Mouse (Mus musculus): ENCODE results near the gene Apba1. TPM values are rescaled to one million over a fixed set of nuclear protein-coding genes. Genes with fewer than 3 reads are reported as not detected.

The Apba1 gene
- polyA plus RNA-seq, 1 experiment from 2014 or later, result 1.3 TPM

DNA sequence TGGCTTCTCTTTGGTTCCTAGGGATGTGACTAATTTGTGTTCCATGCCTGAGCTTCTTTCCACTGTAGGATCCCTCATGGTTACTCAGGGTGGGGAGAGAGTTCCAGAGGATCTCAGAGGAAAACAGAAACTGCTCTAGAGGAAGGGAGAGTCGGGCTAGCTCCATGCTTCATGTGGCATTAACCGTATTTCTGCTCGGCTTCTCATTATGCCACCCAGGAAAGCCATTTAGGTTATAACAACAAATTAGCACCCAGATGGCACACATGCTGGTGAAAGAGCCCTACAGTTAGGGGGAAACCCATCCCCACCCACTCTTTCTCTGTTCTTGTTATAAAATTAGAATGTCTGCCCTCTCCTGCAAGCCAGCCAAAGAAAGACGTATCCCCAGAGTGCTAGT is 36.5 kb downstream of the Apba1 start:
- no peak for TF ChIP-seq CTCF (IDR thresholded peaks at IDR 0.05; ENCODE audit: low read depth)
- no peak for ATAC-seq (replicated peaks; ENCODE audit: low FRiP score, low read depth)
- Histone ChIP-seq H3K9ac (ENCODE audit: low read depth, low read length) (no peak overlapping the region), H3K4me2 (ENCODE audit: low read length) (no peak overlapping the region), H3K9me3 (replicated peaks; ENCODE audit: low read length) (no peaks in the 10 kb centered on the region), H3K4me3 (replicated peaks; ENCODE audit: low read depth, low read length) (no peak overlapping the region), H3K27ac (no peak overlapping the region), H3K4me1 (replicated peaks; ENCODE audit: insufficient read depth, low read length) (no peaks in the 10 kb centered on the region), H3K27me3 (ENCODE audit: insufficient read depth, low read length) (no peaks in the 10 kb centered on the region), H3K36me3 (ENCODE audit: insufficient read depth, low read length) (no peaks in the 10 kb centered on the region)
- no peak for DNase-seq (ENCODE audit: low spot score)
- WGBS, result 59% methylated on average over 4 of the region's 4 CpGs

DNA sequence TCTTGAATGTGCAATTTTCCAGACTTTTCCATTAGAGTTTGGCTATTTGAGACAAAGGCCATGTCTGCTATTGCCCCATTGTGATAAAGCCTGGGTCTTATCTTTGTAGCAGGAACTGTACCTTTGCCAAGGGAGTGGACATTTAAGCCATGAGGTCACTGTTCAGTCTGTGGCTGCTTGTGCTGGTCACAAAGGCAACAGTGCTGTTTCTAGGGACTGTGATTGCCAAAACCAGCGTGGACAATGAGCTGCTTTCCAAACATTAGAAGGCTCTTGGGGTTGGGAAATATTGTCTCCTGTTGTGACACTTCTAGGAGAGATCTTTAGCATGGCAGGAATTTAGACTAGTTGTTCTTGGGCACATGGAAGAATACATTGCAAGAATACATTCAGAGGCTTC is 42.5 kb downstream of the Apba1 start:
- no peak overlapping the region for H3K4me3 ChIP-seq (replicated peaks; ENCODE audit: low read depth, low read length)
- 52% methylated on average over 1 of the region's 1 CpGs for WGBS
- no peak for DNase-seq (ENCODE audit: low spot score)
- no peak for ATAC-seq (replicated peaks; ENCODE audit: low FRiP score, low read depth)
- H3K27me3 ChIP-seq (ENCODE audit: insufficient read depth, low read length), result no peaks in the 10 kb centered on the region
- no peaks in the 10 kb centered on the region for H3K36me3 ChIP-seq (ENCODE audit: insufficient read depth, low read length)
- H3K4me1 ChIP-seq (replicated peaks; ENCODE audit: insufficient read depth, low read length), result no peaks in the 10 kb centered on the region
- no peak overlapping the region for H3K4me2 ChIP-seq (ENCODE audit: low read length)
- H3K27ac ChIP-seq, result no peak overlapping the region
- no peaks in the 10 kb centered on the region for H3K9me3 ChIP-seq (replicated peaks; ENCODE audit: low read length)
- TF ChIP-seq CTCF (IDR thresholded peaks at IDR 0.05; ENCODE audit: low read depth), result no peak
- H3K9ac ChIP-seq (ENCODE audit: low read depth, low read length), result no peak overlapping the region

DNA sequence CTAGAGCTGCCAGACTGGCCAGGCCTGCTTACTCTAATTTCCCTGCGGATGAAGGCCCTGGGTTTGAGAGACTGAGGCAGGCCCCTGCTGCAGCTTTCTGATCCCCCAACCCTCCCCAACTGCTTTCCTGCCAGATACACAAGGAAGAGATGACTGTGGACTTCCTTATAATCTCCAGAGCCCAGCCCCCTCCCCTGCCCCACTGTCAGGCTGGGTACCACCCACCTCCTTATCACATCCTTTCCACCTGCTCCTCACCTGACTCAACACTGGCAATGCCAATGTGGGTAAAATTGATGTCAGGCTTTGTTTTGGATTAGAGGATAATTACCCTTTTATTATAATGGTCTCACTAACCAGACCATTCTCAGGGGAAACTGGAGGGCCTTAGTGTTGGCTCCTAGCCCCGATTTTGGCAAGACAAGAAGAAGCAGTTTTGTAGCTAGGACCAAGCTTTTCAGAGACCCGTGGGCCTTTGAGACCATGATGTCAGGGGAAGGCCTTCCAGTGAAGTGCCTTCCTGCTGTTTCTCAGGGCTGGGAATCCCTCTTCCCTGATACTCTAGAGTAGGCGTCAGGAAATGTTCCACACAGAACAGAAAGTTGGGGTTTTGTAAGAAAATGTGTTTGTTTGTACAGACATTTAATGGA is 44.7 kb downstream of the Apba1 start:
- H3K4me2 ChIP-seq (ENCODE audit: low read length), result no peak overlapping the region
- no peak for TF ChIP-seq CTCF (IDR thresholded peaks at IDR 0.05; ENCODE audit: low read depth)
- ATAC-seq (replicated peaks; ENCODE audit: low FRiP score, low read depth), result no peak

DNA sequence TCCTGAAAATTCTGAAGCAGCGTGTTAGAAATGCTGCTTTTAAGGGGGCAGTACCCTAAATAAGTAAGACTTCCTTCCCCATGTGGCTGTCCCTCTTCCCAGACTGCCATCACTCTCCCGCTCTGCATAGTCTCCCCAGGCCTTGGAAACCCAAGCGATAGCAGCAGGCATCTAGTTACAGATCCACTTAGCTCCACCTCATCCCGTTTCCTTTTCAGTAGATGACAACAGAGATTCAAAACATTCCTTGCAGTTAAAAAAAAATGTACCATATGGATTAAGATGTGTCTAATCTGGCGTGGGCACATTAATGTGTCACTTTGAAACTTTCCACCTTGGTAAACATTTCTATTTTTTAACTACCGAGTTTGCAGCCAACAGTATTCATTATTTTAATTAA is 48.1 kb downstream of the Apba1 start:
- no peak for TF ChIP-seq CTCF (IDR thresholded peaks at IDR 0.05; ENCODE audit: low read depth)
- peak overlapping the region; percentile 34; the same call in 1 of the 2 replicates for H3K27ac ChIP-seq
- peaks cover 4% of the 10 kb centered on the region; the same call in 1 of the 2 replicates for H3K4me1 ChIP-seq (replicated peaks; ENCODE audit: insufficient read depth, low read length)
- ATAC-seq (replicated peaks; ENCODE audit: low FRiP score, low read depth) (no peak), DNase-seq (ENCODE audit: low spot score) (peak; percentile 84)
- H3K9me3 ChIP-seq (replicated peaks; ENCODE audit: low read length), result no peaks in the 10 kb centered on the region
- no peak overlapping the region for H3K9ac ChIP-seq (ENCODE audit: low read depth, low read length)
- no peak overlapping the region for H3K4me2 ChIP-seq (ENCODE audit: low read length)
- 23% methylated on average over 6 of the region's 6 CpGs for WGBS
- no peak overlapping the region for H3K4me3 ChIP-seq (replicated peaks; ENCODE audit: low read depth, low read length)
- no peaks in the 10 kb centered on the region for H3K36me3 ChIP-seq (ENCODE audit: insufficient read depth, low read length)
- H3K27me3 ChIP-seq (ENCODE audit: insufficient read depth, low read length), result no peaks in the 10 kb centered on the region

More for the DNA sequence above, 44.7 kb downstream of the Apba1 start:
- Histone ChIP-seq H3K4me1 (replicated peaks; ENCODE audit: insufficient read depth, low read length) (no peaks in the 10 kb centered on the region; the same call in 1 of the 2 replicates), H3K9ac (ENCODE audit: low read depth, low read length) (no peak overlapping the region), H3K27me3 (ENCODE audit: insufficient read depth, low read length) (no peaks in the 10 kb centered on the region), H3K36me3 (ENCODE audit: insufficient read depth, low read length) (no peaks in the 10 kb centered on the region), H3K4me3 (replicated peaks; ENCODE audit: low read depth, low read length) (no peak overlapping the region), H3K27ac (no peak overlapping the region), H3K9me3 (replicated peaks; ENCODE audit: low read length) (no peaks in the 10 kb centered on the region)
- DNase-seq (ENCODE audit: low spot score), result no peak
- 76% methylated on average over 4 of the region's 4 CpGs for WGBS

DNA sequence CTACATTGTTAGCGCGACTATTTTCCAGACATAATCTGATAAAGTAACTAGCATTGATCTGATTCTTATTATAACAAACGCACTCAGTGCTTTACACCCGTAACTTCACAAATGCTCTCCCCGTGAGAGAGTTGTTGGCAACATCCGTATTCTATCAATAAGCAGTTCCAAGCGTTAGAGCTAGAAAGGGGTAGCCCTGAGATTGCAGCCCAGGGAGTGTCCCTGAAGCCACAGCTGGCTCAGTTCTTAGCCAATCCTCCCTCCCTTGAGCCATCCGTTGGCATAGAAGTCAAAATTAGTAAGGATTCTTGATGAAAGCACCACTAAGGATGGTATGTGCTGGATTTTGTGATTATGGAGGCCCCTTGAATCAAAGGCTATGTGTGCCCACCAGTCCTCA is 48.7 kb downstream of the Apba1 start:
- H3K9ac ChIP-seq (ENCODE audit: low read depth, low read length), result no peak overlapping the region
- H3K9me3 ChIP-seq (replicated peaks; ENCODE audit: low read length), result no peaks in the 10 kb centered on the region
- ATAC-seq (replicated peaks; ENCODE audit: low FRiP score, low read depth) (no peak), DNase-seq (ENCODE audit: low spot score) (no peak)
- H3K4me1 ChIP-seq (replicated peaks; ENCODE audit: insufficient read depth, low read length), result peaks cover 4% of the 10 kb centered on the region; the same call in 1 of the 2 replicates
- no peak overlapping the region for H3K4me3 ChIP-seq (replicated peaks; ENCODE audit: low read depth, low read length)
- no peak overlapping the region for H3K4me2 ChIP-seq (ENCODE audit: low read length)
- H3K36me3 ChIP-seq (ENCODE audit: insufficient read depth, low read length), result no peaks in the 10 kb centered on the region
- WGBS, result 57% methylated on average over 8 of the region's 8 CpGs
- no peak for TF ChIP-seq CTCF (IDR thresholded peaks at IDR 0.05; ENCODE audit: low read depth)
- peak overlapping the region; percentile 57 for H3K27ac ChIP-seq
- no peaks in the 10 kb centered on the region for H3K27me3 ChIP-seq (ENCODE audit: insufficient read depth, low read length)

DNA sequence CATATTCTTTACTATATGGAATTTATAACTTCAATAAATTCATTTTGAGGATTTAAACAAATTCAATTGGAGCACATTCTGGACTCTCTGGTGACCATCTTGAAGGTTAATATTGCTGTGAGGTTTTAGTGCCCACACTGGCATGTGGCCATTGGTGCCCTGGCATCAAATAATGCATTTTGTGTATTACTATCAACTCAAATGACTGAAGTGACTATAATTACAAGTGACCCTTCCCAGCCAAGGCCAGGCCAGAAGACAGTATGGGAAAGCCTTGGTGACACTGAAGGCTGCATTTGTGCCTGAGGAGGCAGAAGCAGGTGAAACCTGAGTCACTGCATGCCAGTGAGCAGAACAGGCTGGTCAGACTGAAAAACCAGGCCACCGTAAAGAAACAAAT is 50.5 kb downstream of the Apba1 start:
- Histone ChIP-seq H3K36me3 (ENCODE audit: insufficient read depth, low read length) (no peaks in the 10 kb centered on the region), H3K4me3 (replicated peaks; ENCODE audit: low read depth, low read length) (no peak overlapping the region), H3K27me3 (ENCODE audit: insufficient read depth, low read length) (no peaks in the 10 kb centered on the region), H3K4me1 (replicated peaks; ENCODE audit: insufficient read depth, low read length) (peaks cover 4% of the 10 kb centered on the region; the same call in 1 of the 2 replicates), H3K9me3 (replicated peaks; ENCODE audit: low read length) (no peaks in the 10 kb centered on the region), H3K27ac (no peak overlapping the region), H3K4me2 (ENCODE audit: low read length) (no peak overlapping the region), H3K9ac (ENCODE audit: low read depth, low read length) (no peak overlapping the region)
- WGBS, result 49% methylated on average over 1 of the region's 1 CpGs
- DNase-seq (ENCODE audit: low spot score) (no peak), ATAC-seq (replicated peaks; ENCODE audit: low FRiP score, low read depth) (no peak)
- no peak for TF ChIP-seq CTCF (IDR thresholded peaks at IDR 0.05; ENCODE audit: low read depth)

DNA sequence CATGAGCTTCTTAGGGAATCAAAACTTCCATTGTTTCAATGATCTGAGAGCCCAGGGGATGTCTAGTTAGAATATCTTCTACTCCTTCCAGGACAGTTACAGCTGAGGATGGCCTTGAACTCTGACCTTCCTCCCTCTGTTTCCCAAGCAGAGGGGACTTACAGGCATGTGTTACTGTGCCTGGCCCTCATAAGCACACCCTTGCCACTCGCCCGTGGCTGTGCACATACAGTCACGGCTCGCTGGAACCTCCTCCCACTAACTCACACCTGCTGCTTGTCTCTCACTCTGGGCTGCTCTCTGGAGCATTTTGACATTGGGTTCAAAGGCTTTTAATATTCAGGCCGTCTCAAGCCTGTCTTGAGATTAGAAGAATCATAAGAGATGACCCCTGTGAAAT is 51.8 kb downstream of the Apba1 start:
- Histone ChIP-seq H3K9me3 (replicated peaks; ENCODE audit: low read length) (no peaks in the 10 kb centered on the region), H3K4me1 (replicated peaks; ENCODE audit: insufficient read depth, low read length) (peaks cover 4% of the 10 kb centered on the region; the same call in 1 of the 2 replicates), H3K4me3 (replicated peaks; ENCODE audit: low read depth, low read length) (no peak overlapping the region), H3K27ac (no peak overlapping the region), H3K4me2 (ENCODE audit: low read length) (no peak overlapping the region), H3K9ac (ENCODE audit: low read depth, low read length) (no peak overlapping the region), H3K27me3 (ENCODE audit: insufficient read depth, low read length) (no peaks in the 10 kb centered on the region), H3K36me3 (ENCODE audit: insufficient read depth, low read length) (no peaks in the 10 kb centered on the region)
- TF ChIP-seq CTCF (IDR thresholded peaks at IDR 0.05; ENCODE audit: low read depth), result no peak
- WGBS, result 38% methylated on average over 5 of the region's 5 CpGs
- DNase-seq (ENCODE audit: low spot score) (no peak), ATAC-seq (replicated peaks; ENCODE audit: low FRiP score, low read depth) (no peak)
